Mouse (Mus musculus) lung, embryonic 15.5 days (tissue): Measurements from ENCODE around the gene Map3k7cl. TPM values are rescaled to one million over a fixed set of nuclear protein-coding genes. Genes with fewer than 3 reads are reported as not detected.

ENCODE experiments used
- ATAC-seq: fragments of 200-750 bp; cut with Nextera tagmentation; 2 replicates; pipeline ENCODE4 v1.8.0; 2017; ENCODE audit warnings: moderate number of reproducible peaks, borderline replicate concordance; ENCODE audit not compliant: low FRiP score, low TSS enrichment; ENCODE audit errors: extremely low read depth
- H3K27ac ChIP-seq: fragments of 300-500 bp; sonication (generic); 2 replicates; pipeline ENCODE4 v1.5.1; 2015; ENCODE audit warnings: moderate library complexity, mild to moderate bottlenecking, inconsistent platforms
- H3K27me3 ChIP-seq: fragments of 300-500 bp; sonication (generic); 2 replicates; pipeline ENCODE4 v1.6.1; 2015; ENCODE audit warnings: inconsistent platforms
- H3K36me3 ChIP-seq: fragments of 300-500 bp; sonication (generic); 2 replicates; pipeline ENCODE4 v1.6.1; 2015; ENCODE audit warnings: inconsistent platforms
- H3K4me1 ChIP-seq: fragments of 300-500 bp; sonication (generic); 2 replicates; pipeline ENCODE4 v1.6.1; 2015; ENCODE audit warnings: inconsistent platforms
- H3K4me2 ChIP-seq: fragments of 300-500 bp; sonication (generic); 2 replicates; pipeline ENCODE4 v1.6.1; 2015; ENCODE audit warnings: inconsistent platforms, mild to moderate bottlenecking, moderate library complexity
- H3K4me3 ChIP-seq: fragments of 300-500 bp; sonication (generic); 2 replicates; pipeline ENCODE4 v1.5.1; 2015; ENCODE audit warnings: mild to moderate bottlenecking, inconsistent platforms
- H3K9ac ChIP-seq: fragments of 300-500 bp; sonication (generic); 2 replicates; pipeline ENCODE4 v1.6.1; 2015; ENCODE audit warnings: inconsistent platforms
- H3K9me3 ChIP-seq: fragments of 300-500 bp; sonication (generic); 2 replicates; pipeline ENCODE4 v1.6.1; 2016; ENCODE audit warnings: inconsistent platforms
- WGBS: fragments of 180-500 bp; shearing (Covaris S2); methylation state at CpG from one replicate; pipeline ENCODE4 v1.1.7; 2015; 5-methylcytosine and 5-hydroxymethylcytosine counted together
- polyA plus RNA-seq: library from polyadenylated mRNA; unstranded; fragments of >200 nt; fragmentation: Nextera tagmentation; extraction: Ambion mirVana; gene quantifications from 2 replicates; pipeline ENCODE4 v1.2.1, GENCODE M21; 2015

Map3k7cl gene
- polyA plus RNA-seq, 1 experiment from 2014 or later: 0.57 TPM

- WGBS: 81% methylated on average over 7 of the region's 7 CpGs
- no peaks in the 10 kb centered on the region for H3K36me3 ChIP-seq
- H3K4me2 ChIP-seq: no peak overlapping the region
- H3K9ac ChIP-seq: no peak overlapping the region
- ATAC-seq: no peak
- H3K27me3 ChIP-seq: no peaks in the 10 kb centered on the region
- H3K4me3 ChIP-seq: no peak overlapping the region
- no peak overlapping the region for H3K27ac ChIP-seq
- H3K4me1 ChIP-seq: no peaks in the 10 kb centered on the region
- H3K9me3 ChIP-seq: no peaks in the 10 kb centered on the region
Observed at GRCm38 (mm10) chr16:87568241-87568640, 15.1 kb downstream of the Map3k7cl start.

- H3K27me3 ChIP-seq: no peaks in the 10 kb centered on the region
- H3K36me3 ChIP-seq: no peaks in the 10 kb centered on the region
- no peak overlapping the region for H3K9ac ChIP-seq
- H3K4me2 ChIP-seq: no peak overlapping the region
- ATAC-seq: no peak
- H3K27ac ChIP-seq: no peak overlapping the region
- H3K9me3 ChIP-seq: no peaks in the 10 kb centered on the region
- no peak overlapping the region for H3K4me3 ChIP-seq
- 81% methylated on average over 7 of the region's 7 CpGs for WGBS
- H3K4me1 ChIP-seq: no peaks in the 10 kb centered on the region
Observed at GRCm38 (mm10) chr16:87569576-87570105, 16.5 kb downstream of the Map3k7cl start.

GRCm38 (mm10) chr16:87570334-87570733 is 17.2 kb downstream of the Map3k7cl start:
- Histone ChIP-seq H3K4me2 (no peak overlapping the region), H3K9ac (no peak overlapping the region), H3K27ac (no peak overlapping the region), H3K36me3 (no peaks in the 10 kb centered on the region), H3K9me3 (no peaks in the 10 kb centered on the region), H3K27me3 (no peaks in the 10 kb centered on the region), H3K4me3 (no peak overlapping the region), H3K4me1 (no peaks in the 10 kb centered on the region)
- 60% methylated on average over 7 of the region's 7 CpGs for WGBS
- ATAC-seq: no peak

GRCm38 (mm10) chr16:87573409-87573808 is 20.3 kb downstream of the Map3k7cl start:
- no peak overlapping the region for H3K4me3 ChIP-seq
- no peaks in the 10 kb centered on the region for H3K4me1 ChIP-seq
- no peak overlapping the region for H3K9ac ChIP-seq
- no peaks in the 10 kb centered on the region for H3K27me3 ChIP-seq
- no peak for ATAC-seq
- H3K27ac ChIP-seq: no peak overlapping the region
- no peaks in the 10 kb centered on the region for H3K9me3 ChIP-seq
- H3K4me2 ChIP-seq: no peak overlapping the region
- H3K36me3 ChIP-seq: no peaks in the 10 kb centered on the region
- WGBS: 46% methylated on average over 5 of the region's 5 CpGs

GRCm38 (mm10) chr16:87574160-87574559 is 21.0 kb downstream of the Map3k7cl start:
- Histone ChIP-seq H3K4me1 (no peaks in the 10 kb centered on the region), H3K27ac (no peak overlapping the region), H3K9me3 (no peaks in the 10 kb centered on the region), H3K27me3 (no peaks in the 10 kb centered on the region), H3K36me3 (no peaks in the 10 kb centered on the region), H3K4me2 (no peak overlapping the region), H3K9ac (no peak overlapping the region), H3K4me3 (no peak overlapping the region)
- WGBS: 54% methylated on average over 5 of the region's 5 CpGs
- ATAC-seq: no peak

- Histone ChIP-seq H3K36me3 (no peaks in the 10 kb centered on the region), H3K9me3 (no peaks in the 10 kb centered on the region), H3K4me2 (no peak overlapping the region), H3K27me3 (no peaks in the 10 kb centered on the region), H3K9ac (no peak overlapping the region), H3K4me1 (no peaks in the 10 kb centered on the region), H3K27ac (no peak overlapping the region), H3K4me3 (no peak overlapping the region)
- ATAC-seq: no peak
- WGBS: 46% methylated on average over 10 of the region's 10 CpGs
Observed at GRCm38 (mm10) chr16:87575600-87575999, 22.5 kb downstream of the Map3k7cl start.

GRCm38 (mm10) chr16:87578881-87579280 is 25.8 kb downstream of the Map3k7cl start:
- whole genome bisulfite sequencing: 80% methylated on average over 7 of the region's 7 CpGs

GRCm38 (mm10) chr16:87579462-87579861 is 26.3 kb downstream of the Map3k7cl start:
- no peaks in the 10 kb centered on the region for H3K36me3 ChIP-seq
- H3K9me3 ChIP-seq: no peaks in the 10 kb centered on the region
- no peaks in the 10 kb centered on the region for H3K4me1 ChIP-seq
- H3K27ac ChIP-seq: no peak overlapping the region
- no peak overlapping the region for H3K9ac ChIP-seq
- 74% methylated on average over 14 of the region's 14 CpGs for WGBS
- H3K4me3 ChIP-seq: no peak overlapping the region
- no peak for ATAC-seq
- no peak overlapping the region for H3K4me2 ChIP-seq
- H3K27me3 ChIP-seq: no peaks in the 10 kb centered on the region

More at GRCm38 (mm10) chr16:87578881-87579280, 25.8 kb downstream of the Map3k7cl start:
- no peaks in the 10 kb centered on the region for H3K9me3 ChIP-seq
- ATAC-seq: no peak
- no peak overlapping the region for H3K9ac ChIP-seq
- no peak overlapping the region for H3K27ac ChIP-seq
- H3K4me2 ChIP-seq: no peak overlapping the region
- no peaks in the 10 kb centered on the region for H3K27me3 ChIP-seq
- no peaks in the 10 kb centered on the region for H3K4me1 ChIP-seq
- H3K4me3 ChIP-seq: no peak overlapping the region
- no peaks in the 10 kb centered on the region for H3K36me3 ChIP-seq

- no peak for ATAC-seq
- no peaks in the 10 kb centered on the region for H3K4me1 ChIP-seq
- no peaks in the 10 kb centered on the region for H3K9me3 ChIP-seq
- no peaks in the 10 kb centered on the region for H3K36me3 ChIP-seq
- no peaks in the 10 kb centered on the region for H3K27me3 ChIP-seq
- no peak overlapping the region for H3K9ac ChIP-seq
- no peak overlapping the region for H3K4me2 ChIP-seq
- no peak overlapping the region for H3K27ac ChIP-seq
- 76% methylated on average over 6 of the region's 6 CpGs for WGBS
- no peak overlapping the region for H3K4me3 ChIP-seq
Observed at GRCm38 (mm10) chr16:87582776-87583175, 29.6 kb downstream of the Map3k7cl start.

- Histone ChIP-seq H3K36me3 (no peaks in the 10 kb centered on the region), H3K4me3 (no peak overlapping the region), H3K27me3 (no peaks in the 10 kb centered on the region), H3K9ac (no peak overlapping the region), H3K27ac (no peak overlapping the region), H3K4me1 (no peaks in the 10 kb centered on the region), H3K4me2 (no peak overlapping the region), H3K9me3 (no peaks in the 10 kb centered on the region)
- 37% methylated on average over 7 of the region's 7 CpGs for WGBS
- ATAC-seq: no peak
Observed at GRCm38 (mm10) chr16:87584618-87585017, 31.5 kb downstream of the Map3k7cl start.

- H3K4me1 ChIP-seq: no peaks in the 10 kb centered on the region
- H3K27me3 ChIP-seq: no peaks in the 10 kb centered on the region
- no peaks in the 10 kb centered on the region for H3K36me3 ChIP-seq
- H3K27ac ChIP-seq: no peak overlapping the region
- no peak overlapping the region for H3K4me3 ChIP-seq
- H3K4me2 ChIP-seq: no peak overlapping the region
- no peak for ATAC-seq
- H3K9ac ChIP-seq: no peak overlapping the region
- no peaks in the 10 kb centered on the region for H3K9me3 ChIP-seq
- WGBS: 75% methylated on average over 8 of the region's 8 CpGs
Observed at GRCm38 (mm10) chr16:87585548-87586262, 32.6 kb downstream of the Map3k7cl start.

- no peak overlapping the region for H3K27ac ChIP-seq
- H3K4me3 ChIP-seq: no peak overlapping the region
- H3K36me3 ChIP-seq: no peaks in the 10 kb centered on the region
- no peaks in the 10 kb centered on the region for H3K27me3 ChIP-seq
- no peaks in the 10 kb centered on the region for H3K4me1 ChIP-seq
- H3K4me2 ChIP-seq: no peak overlapping the region
- ATAC-seq: no peak
- no peaks in the 10 kb centered on the region for H3K9me3 ChIP-seq
- H3K9ac ChIP-seq: no peak overlapping the region
- 86% methylated on average over 8 of the region's 8 CpGs for WGBS
Observed at GRCm38 (mm10) chr16:87587843-87588242, 34.7 kb downstream of the Map3k7cl start.
